Mouse (Mus musculus) gonadal fat pad, adult 2 months (tissue): ENCODE data around the gene Gm17577. TPM values are rescaled to one million over a fixed set of nuclear protein-coding genes. Genes with fewer than 3 reads are reported as not detected.
"Not testable (repeated sequence)": the region's sequence is repeated elsewhere in the genome, so short reads cannot be mapped to it uniquely, and the experiment has no call there.

Experiments
- DNase-seq: peaks from one replicate; pipeline ENCODE4 v3.0.0-alpha.2; 2012; ENCODE audit warnings: low read depth
- polyA plus RNA-seq: library from polyadenylated mRNA; depleted of rRNA; stranded (reverse); fragments of >200 nt; gene quantifications from 2 replicates; pipeline ENCODE4 v1.2.3, GENCODE M21; 2012; rRNA removed

Gene Gm17577
- not detected in 2 replicates for polyA plus RNA-seq

GRCm38 (mm10) chrX:123246807-123247206 lies at the start of gene Gm17577:
TSS of gene Gm17577 (minus strand) at chrX:123246907.
- DNase-seq = not testable (repeated sequence)

GRCm38 (mm10) chrX:123222381-123222780 lies 24.3 kb downstream of the Gm17577 start, which contains the start of gene Srsx:
TSS of gene Srsx (minus strand) at chrX:123222481.
- DNase-seq = not testable (repeated sequence)

Other genes starting within 250 kb of the Gm17577 start
- not detected in 2 replicates for gene Gm17521, start 217.2 kb downstream of the Gm17577 start, polyA plus RNA-seq
- 6.8 TPM in 2 replicates for gene Cldn34c1, start 143.4 kb downstream of the Gm17577 start, polyA plus RNA-seq
- gene Srsx, start 24.4 kb downstream of the Gm17577 start, polyA plus RNA-seq = not detected in 2 replicates